Comparison of ENCODE assay signal across 8 mouse cellular contexts in genomic region chr8:84989311-84989731, GRCm38 (mm10). TPM values are rescaled to one million over a fixed set of nuclear protein-coding genes. Genes with fewer than 3 reads are reported as not detected.
DNase-seq lines count a peak whose midpoint lies in the region; ATAC-seq and TF ChIP-seq lines count a peak whose summit lies in the region.

No protein-coding gene starts in this region.

- TF ChIP-seq CTCF in kidney, postnatal 0 days (IDR thresholded peaks at IDR 0.05; ENCODE audit: low read depth): 0 out of 2 replicates have a peak, but pooled peaks have one; percentile 4

- H3K4me2 ChIP-seq in heart, embryonic 11.5 days: peak overlapping the region; percentile 99
- peak overlapping the region; percentile 83 for H3K4me2 ChIP-seq in kidney, postnatal 0 days (ENCODE audit: low read length)

- peak; percentile 75 for DNase-seq in testis, postnatal 10 days (ENCODE audit: low spot score)
- DNase-seq in testis, postnatal 14 days (ENCODE audit: low spot score): no peak
- DNase-seq in embryo, embryonic 9.5 days (ENCODE audit: extremely low spot score): peak; percentile 47
- peak; percentile 82 for DNase-seq in kidney, postnatal 0 days (ENCODE audit: low spot score)
- DNase-seq in lung, postnatal 25 days (ENCODE audit: low spot score): peak; percentile 69
- peak; percentile 58 to 71 for DNase-seq in urinary bladder, postnatal 4 days (ENCODE audit: low spot score in 2 of 2)
- no peak for DNase-seq in left cerebral cortex, adult 11 months (ENCODE audit: low spot score)

- 14% methylated on average over 15 of the region's 15 CpGs for WGBS in heart, embryonic 11.5 days (ENCODE audit: insufficient replicate concordance)
- 4% methylated on average over 15 of the region's 15 CpGs for WGBS in kidney, postnatal 0 days

- peaks cover 2% of the 10 kb centered on the region for H3K27me3 ChIP-seq in heart, embryonic 11.5 days (ENCODE audit: control insufficient read depth, insufficient read depth, low read length)
- no peaks in the 10 kb centered on the region for H3K27me3 ChIP-seq in kidney, postnatal 0 days (ENCODE audit: insufficient read depth, low read length)

- peaks cover 22% of the 10 kb centered on the region for H3K4me1 ChIP-seq in heart, embryonic 11.5 days (ENCODE audit: control insufficient read depth, insufficient read depth, low read length)
- peaks cover 33% of the 10 kb centered on the region for H3K4me1 ChIP-seq in kidney, postnatal 0 days (replicated peaks; ENCODE audit: insufficient read depth, low read length)

- H3K4me3 ChIP-seq in heart, embryonic 11.5 days (ENCODE audit: low read depth, low read length): no peak overlapping the region
- peak overlapping the region; percentile 56; the same call in 1 of the 2 replicates for H3K4me3 ChIP-seq in kidney, postnatal 0 days (replicated peaks; ENCODE audit: low read depth, low read length)

- H3K9ac ChIP-seq in heart, embryonic 11.5 days (ENCODE audit: low read depth, low read length): no peak overlapping the region
- H3K9ac ChIP-seq in kidney, postnatal 0 days (ENCODE audit: low read depth, low read length): 0 out of 2 replicates have a peak overlapping the region, but pooled peaks have one; percentile 2

- ATAC-seq in heart, embryonic 11.5 days (replicated peaks; ENCODE audit: insufficient number of reproducible peaks, low FRiP score, low TSS enrichment): no peak
- ATAC-seq in kidney, postnatal 0 days (replicated peaks; ENCODE audit: low FRiP score, low read depth): peak; percentile 31

- H3K9me3 ChIP-seq in heart, embryonic 11.5 days (replicated peaks; ENCODE audit: control insufficient read depth, low read length): no peaks in the 10 kb centered on the region
- H3K9me3 ChIP-seq in kidney, postnatal 0 days (replicated peaks; ENCODE audit: low read length): no peaks in the 10 kb centered on the region

- no peak overlapping the region for H3K27ac ChIP-seq in heart, embryonic 11.5 days (ENCODE audit: low read depth, low read length)
- H3K27ac ChIP-seq in kidney, postnatal 0 days: peak overlapping the region; percentile 96

- H3K36me3 ChIP-seq in heart, embryonic 11.5 days (ENCODE audit: control insufficient read depth, insufficient read depth, low read length): no peaks in the 10 kb centered on the region
- H3K36me3 ChIP-seq in kidney, postnatal 0 days (ENCODE audit: insufficient read depth, low read length): no peaks in the 10 kb centered on the region

RNA-seq across cellular contexts. Expression of gene Hook2, which starts 1.1 kb away (rescaled TPM):
- 6.7 and 7.1 TPM in 2 replicates for polyA plus RNA-seq in heart, embryonic 11.5 days (2014; fragmentation: Nextera tagmentation; extraction: Ambion mirVana)
- polyA plus RNA-seq in kidney, postnatal 0 days (2015; fragmentation: Nextera tagmentation; extraction: Ambion mirVana): 30.2 and 32.0 TPM in 2 replicates

RNA-seq across cellular contexts. Expression of gene Junb, which starts 10.8 kb away (rescaled TPM):
- 7.6 and 9.3 TPM in 2 replicates for polyA plus RNA-seq in heart, embryonic 11.5 days (2014; fragmentation: Nextera tagmentation; extraction: Ambion mirVana)
- 22.7 and 27.7 TPM in 2 replicates for polyA plus RNA-seq in kidney, postnatal 0 days (2015; fragmentation: Nextera tagmentation; extraction: Ambion mirVana)

RNA-seq across cellular contexts. Expression of gene Rnaseh2a, which starts 19.8 kb away (rescaled TPM):
- polyA plus RNA-seq in heart, embryonic 11.5 days (2014; fragmentation: Nextera tagmentation; extraction: Ambion mirVana): 95.9 and 106 TPM in 2 replicates
- polyA plus RNA-seq in kidney, postnatal 0 days (2015; fragmentation: Nextera tagmentation; extraction: Ambion mirVana): 101 and 103 TPM in 2 replicates

RNA-seq across cellular contexts. Expression of gene Prdx2, which starts 19.9 kb away (rescaled TPM):
- polyA plus RNA-seq in heart, embryonic 11.5 days (2014; fragmentation: Nextera tagmentation; extraction: Ambion mirVana): 862 and 992 TPM in 2 replicates
- polyA plus RNA-seq in kidney, postnatal 0 days (2015; fragmentation: Nextera tagmentation; extraction: Ambion mirVana): 729 and 747 TPM in 2 replicates

RNA-seq across cellular contexts. Expression of gene Gm49661, which starts 20.1 kb away (rescaled TPM):
- polyA plus RNA-seq in heart, embryonic 11.5 days (2014; fragmentation: Nextera tagmentation; extraction: Ambion mirVana): not detected in 2 replicates
- not detected in 2 replicates for polyA plus RNA-seq in kidney, postnatal 0 days (2015; fragmentation: Nextera tagmentation; extraction: Ambion mirVana)

Comparison
In these comparisons a context has a peak if more than half of its experiments do, and no peak if none do; other contexts are left out.
1. DNase-seq: peak in testis, postnatal 10 days (single experiment), embryo, embryonic 9.5 days (single experiment), kidney, postnatal 0 days (single experiment), lung, postnatal 25 days (single experiment) and urinary bladder, postnatal 4 days (2 of 2); none in testis, postnatal 14 days (single experiment) and left cerebral cortex, adult 11 months (single experiment).